In the genomic region with DNA sequence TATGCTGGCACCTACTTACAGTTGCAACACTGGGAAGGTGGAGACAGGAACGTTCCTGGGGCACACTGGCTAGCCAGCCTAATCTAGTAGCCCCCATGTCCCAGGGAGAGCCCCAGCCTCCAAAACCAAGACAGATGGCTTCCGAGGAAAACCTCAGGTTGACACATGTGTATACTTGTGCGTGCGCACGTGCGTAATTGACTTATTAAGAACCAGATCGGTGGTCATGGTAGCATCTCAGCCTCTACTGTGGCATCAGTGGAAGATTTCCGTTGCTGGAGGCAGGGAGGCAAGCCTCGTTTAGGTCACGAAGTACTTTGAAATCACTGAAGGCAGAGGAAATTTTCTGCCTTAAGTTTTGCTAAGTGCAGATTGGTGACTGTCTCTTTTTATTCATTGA, we compare ENCODE assay signal across 13 mouse cellular contexts.
"Had no signal": no experiment of that assay in that cellular context is flagged by ENCODE, and none has a peak within 500 bp of the region (broad histone marks: within the 10 kb centered on the region; RNA-seq: fewer than 3 reads in every experiment).

No protein-coding gene starts in this region.

- DNase-seq: lung, adult 18-20 months; lung, embryonic 14.5 days; lung, postnatal 10 days; lung, postnatal 4 days; right cerebral cortex, postnatal 14 days; thymus, adult 2 months; thymus, postnatal 25 days; thymus, postnatal 4 days had no signal

- ATAC-seq: midbrain, embryonic 13.5 days; midbrain, embryonic 15.5 days had no signal

- H3K4me3 ChIP-seq: midbrain, embryonic 13.5 days; midbrain, embryonic 15.5 days; neural tube, embryonic 12.5 days; stomach, embryonic 15.5 days had no signal

- H3K9ac ChIP-seq: lung, embryonic 14.5 days; midbrain, embryonic 13.5 days; midbrain, embryonic 15.5 days; neural tube, embryonic 12.5 days; stomach, embryonic 15.5 days had no signal

- H3K4me1 ChIP-seq: neural tube, embryonic 12.5 days had no signal

- H3K9me3 ChIP-seq: midbrain, embryonic 13.5 days; midbrain, embryonic 15.5 days; neural tube, embryonic 12.5 days; stomach, embryonic 15.5 days had no signal

- H3K4me2 ChIP-seq: lung, embryonic 14.5 days; midbrain, embryonic 13.5 days; midbrain, embryonic 15.5 days; neural tube, embryonic 12.5 days; stomach, embryonic 15.5 days had no signal

- H3K27ac ChIP-seq: midbrain, embryonic 13.5 days; midbrain, embryonic 15.5 days; neural tube, embryonic 12.5 days; stomach, embryonic 15.5 days; stomach, postnatal 0 days had no signal

- H3K36me3 ChIP-seq: midbrain, embryonic 13.5 days; midbrain, embryonic 15.5 days; neural tube, embryonic 12.5 days; stomach, embryonic 15.5 days had no signal

- H3K27me3 ChIP-seq: midbrain, embryonic 13.5 days; midbrain, embryonic 15.5 days; neural tube, embryonic 12.5 days; stomach, embryonic 15.5 days had no signal
